Mouse (Mus musculus) liver, adult 2 months (tissue): ENCODE measurements around the gene Syngr2.

Source experiments
- CTCF ChIP-seq: fragments of 200-500 bp; IDR thresholded peaks from 2 replicates; pipeline ENCODE4 v1.5.1; 2011; ENCODE audit warnings: low read depth, low read length, control low read depth
- POLR2A ChIP-seq: fragments of 200-500 bp; IDR thresholded peaks from 2 replicates; pipeline ENCODE4 v1.6.1; 2011; ENCODE audit warnings: low read length, control low read depth; ENCODE audit not compliant: insufficient read depth; ENCODE audit errors: extremely low read depth

GRCm38 (mm10) chr11:117847593-117848215, 38.2 kb downstream of the Syngr2 start:
- TF ChIP-seq CTCF, result no peak
- peak; percentile 77 for TF ChIP-seq POLR2A
